Mouse (Mus musculus) kidney, postnatal 14 days (tissue): Measurements from ENCODE around the gene Gstm3.
"Not testable (repeated sequence)": the region's sequence is repeated elsewhere in the genome, so short reads cannot be mapped to it uniquely, and the experiment has no call there.

Source experiments
- DNase-seq: peaks from one replicate; pipeline ENCODE4 v3.0.0; 2022; ENCODE audit warnings: mixed read lengths

Gstm3 gene

GRCm38 (mm10) chr3:107968724-107969395 is at the start of gene Gstm3:
Gene Gstm3 (minus strand): TSS chr3:107969283.
- no peak for DNase-seq

GRCm38 (mm10) chr3:108018190-108018820 is 49.2 kb upstream of the Gstm3 start:
- DNase-seq: no peak

GRCm38 (mm10) chr3:108017473-108018189 is 48.5 kb upstream of the Gstm3 start, which contains the start of gene Gstm1:
Gene Gstm1 (minus strand): TSS chr3:108017973.
- DNase-seq: peak; percentile 98

- DNase-seq: not testable (repeated sequence)
These were observed 47.4 kb upstream of the Gstm3 start for GRCm38 (mm10) chr3:108016468-108016867.

GRCm38 (mm10) chr3:108014974-108015346 is 45.9 kb upstream of the Gstm3 start:
- DNase-seq: no peak

- no peak for DNase-seq
These were observed 45.3 kb upstream of the Gstm3 start for GRCm38 (mm10) chr3:108014098-108014973.

GRCm38 (mm10) chr3:108013331-108013871 is 44.3 kb upstream of the Gstm3 start:
- DNase-seq: peak; percentile 73

GRCm38 (mm10) chr3:108011558-108011957 is 42.5 kb upstream of the Gstm3 start:
- DNase-seq: no peak

GRCm38 (mm10) chr3:108010286-108010685 is 41.2 kb upstream of the Gstm3 start:
- no peak for DNase-seq

GRCm38 (mm10) chr3:108002021-108002420 is 32.9 kb upstream of the Gstm3 start:
- no peak for DNase-seq

- no peak for DNase-seq
These were observed 30.4 kb upstream of the Gstm3 start for GRCm38 (mm10) chr3:107999491-107999890.

GRCm38 (mm10) chr3:107998591-107998990 is 29.5 kb upstream of the Gstm3 start:
- DNase-seq: no peak

GRCm38 (mm10) chr3:107996576-107996975 is 27.5 kb upstream of the Gstm3 start:
- no peak for DNase-seq

GRCm38 (mm10) chr3:107995974-107996373 is 26.9 kb upstream of the Gstm3 start:
- not testable (repeated sequence) for DNase-seq

- DNase-seq: peak; percentile 78
These were observed 17.0 kb upstream of the Gstm3 start, which contains the start of gene Gstm2 for GRCm38 (mm10) chr3:107986041-107986562. Gene Gstm2 (minus strand): TSS chr3:107986453.

GRCm38 (mm10) chr3:107985141-107985540 is 16.1 kb upstream of the Gstm3 start:
- not testable (repeated sequence) for DNase-seq

- no peak for DNase-seq
These were observed 15.4 kb upstream of the Gstm3 start for GRCm38 (mm10) chr3:107984471-107984870.

- peak; percentile 40 for DNase-seq
These were observed 14.7 kb upstream of the Gstm3 start for GRCm38 (mm10) chr3:107983771-107984170.

GRCm38 (mm10) chr3:107982726-107983125 is 13.6 kb upstream of the Gstm3 start:
- no peak for DNase-seq

GRCm38 (mm10) chr3:107981261-107981660 is 12.2 kb upstream of the Gstm3 start:
- DNase-seq: no peak

GRCm38 (mm10) chr3:107977691-107978090 is 8.6 kb upstream of the Gstm3 start:
- DNase-seq: no peak

GRCm38 (mm10) chr3:107974237-107974636 is 5.2 kb upstream of the Gstm3 start:
- DNase-seq: no peak
